Mouse (Mus musculus) retina, postnatal 7 days (tissue): Measurements from ENCODE around the gene Tarbp1.
A peak's percentile ranks its signal among the peaks of the same experiment; 100 is the strongest.
"Not testable (repeated sequence)": the region's sequence is repeated elsewhere in the genome, so short reads cannot be mapped to it uniquely, and the experiment has no call there.

Source experiments
- DNase-seq: peaks from one replicate; pipeline ENCODE4 v3.0.0-alpha.2; 2012; ENCODE audit warnings: low read depth, low spot score

Tarbp1 gene

GRCm38 (mm10) chr8:126494160-126495110 lies 19.6 kb upstream of the Tarbp1 start:
- DNase-seq, result no peak

GRCm38 (mm10) chr8:126482938-126483337 lies 8.1 kb upstream of the Tarbp1 start:
- DNase-seq, result peak; percentile 47

DNA sequence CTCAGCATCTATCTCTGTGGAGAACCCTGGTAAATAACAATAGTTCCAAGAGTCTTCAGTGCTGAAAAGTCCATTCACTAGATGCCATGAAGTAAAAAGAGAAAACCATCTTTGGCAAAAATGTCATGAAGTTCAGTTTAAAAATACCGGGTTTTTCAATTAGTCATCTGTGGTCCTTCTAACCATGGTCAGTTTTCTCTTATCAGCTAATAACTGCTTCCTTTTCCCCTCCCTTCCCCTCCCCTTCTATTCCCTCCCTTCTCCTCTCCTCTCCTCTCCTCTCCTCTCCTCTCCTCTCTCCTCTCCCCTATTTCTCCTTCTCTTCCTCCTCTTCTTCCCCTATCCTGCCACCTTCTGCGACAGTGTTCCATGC lies 7.5 kb upstream of the Tarbp1 start:
- no peak for DNase-seq

DNA sequence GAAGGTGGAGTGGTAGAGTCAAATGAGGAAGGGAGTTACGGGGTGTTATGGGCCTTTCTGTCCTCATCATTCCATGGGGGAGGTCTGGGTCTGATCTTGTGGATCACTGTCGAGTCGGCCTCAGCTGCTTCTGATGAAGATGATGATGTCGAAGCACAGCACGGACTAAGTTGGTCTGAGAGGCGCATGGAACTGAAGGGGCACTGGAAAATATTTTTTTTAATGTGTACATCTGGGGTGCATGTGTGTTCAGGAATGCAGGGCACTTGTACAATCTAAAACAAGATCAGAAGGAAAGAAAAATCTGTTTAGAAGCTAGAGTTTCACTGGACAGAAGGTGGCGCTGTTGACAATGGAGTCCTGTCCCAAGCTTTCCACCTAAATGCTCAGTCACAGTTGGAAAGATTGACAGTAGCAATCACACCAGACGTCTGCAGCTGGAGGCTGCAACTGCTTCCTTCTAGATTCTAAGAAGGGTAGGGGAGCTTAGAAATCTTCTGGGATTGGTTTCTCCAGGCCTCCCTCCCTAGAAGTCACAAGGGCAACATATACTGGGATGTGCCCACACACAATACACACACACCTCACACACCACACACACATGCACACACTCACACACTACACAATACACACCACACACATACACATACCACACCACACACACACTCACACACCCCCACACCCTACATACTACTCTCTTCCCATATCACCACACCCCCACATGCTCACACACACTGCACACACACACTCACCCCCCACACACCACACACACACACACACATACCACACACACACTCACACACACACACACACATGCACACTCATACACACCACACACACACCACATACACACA lies 6.9 kb upstream of the Tarbp1 start:
- peak; percentile 51 for DNase-seq

DNA sequence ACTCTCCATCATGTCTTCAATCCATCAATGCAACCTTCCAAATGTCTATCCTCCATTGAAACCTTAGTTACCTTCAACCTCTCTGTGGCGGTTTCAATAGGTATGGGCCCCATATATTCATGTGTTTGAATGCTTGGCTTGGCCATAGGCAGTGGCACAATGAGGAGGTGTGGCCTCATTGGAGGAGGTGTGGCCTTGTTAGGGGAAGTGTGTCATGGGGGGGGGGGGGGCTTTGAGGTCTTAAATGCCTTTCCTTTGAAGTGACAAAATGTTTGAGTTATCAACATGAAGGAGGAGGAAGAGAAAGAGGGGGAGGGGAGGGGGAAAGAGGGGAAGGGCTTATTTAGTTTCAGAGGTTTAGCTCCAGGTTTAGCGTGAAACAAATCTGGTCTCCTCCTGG lies 5.5 kb upstream of the Tarbp1 start:
- DNase-seq, result no peak

DNA sequence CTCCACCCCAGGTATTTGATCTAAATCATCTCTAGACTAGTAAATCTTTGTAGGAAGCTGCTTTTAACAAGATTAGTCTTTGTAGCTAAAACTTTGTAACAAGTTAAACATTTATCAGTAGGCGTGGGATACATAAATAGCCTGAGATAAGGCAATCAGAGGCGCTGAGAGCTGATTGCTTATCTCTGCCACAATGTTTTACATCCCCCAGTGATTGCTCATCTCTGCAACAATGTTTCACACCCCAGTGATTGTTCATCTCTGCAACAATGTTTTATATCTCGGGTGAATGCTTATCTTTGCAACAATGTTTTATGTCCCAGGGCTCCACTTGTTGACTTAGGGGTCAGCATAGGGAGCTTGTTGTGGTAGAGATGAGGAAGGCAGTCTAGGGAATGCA lies 3.8 kb upstream of the Tarbp1 start:
- DNase-seq, result no peak

DNA sequence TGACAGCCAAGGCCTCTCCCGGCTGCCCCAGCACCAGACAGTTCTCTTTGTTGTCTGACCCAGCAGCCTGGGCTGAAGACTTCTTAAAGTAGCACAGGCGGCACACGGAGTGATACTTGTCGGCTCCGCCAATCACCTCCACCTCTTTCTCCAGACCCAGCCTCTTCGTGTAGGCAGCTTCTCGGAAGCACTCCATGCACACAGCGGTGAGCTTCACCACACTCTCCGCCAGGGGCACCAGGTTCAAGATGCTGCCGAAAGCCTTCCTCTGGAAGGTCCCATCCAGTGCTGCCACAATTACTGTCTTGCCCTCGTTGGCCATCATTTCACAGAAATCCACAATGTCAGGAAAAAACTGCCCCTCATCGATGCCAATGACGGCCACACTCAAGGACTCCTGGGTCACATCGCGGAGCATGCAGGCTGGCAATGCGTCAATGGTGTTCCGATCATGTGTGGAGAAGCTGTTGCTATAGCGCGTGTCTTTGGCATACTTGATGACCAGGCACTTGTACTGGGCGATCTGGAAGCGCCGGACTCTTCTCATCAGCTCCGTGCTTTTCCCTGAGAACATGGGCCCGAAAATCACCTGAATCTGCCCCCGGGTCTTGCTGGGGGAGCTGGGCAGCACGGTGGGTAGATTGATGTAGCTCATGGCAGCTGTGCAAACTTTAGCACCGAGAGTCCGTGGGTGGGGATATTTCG lies 1.4 kb upstream of the Tarbp1 start:
- DNase-seq, result not testable (repeated sequence)

GRCm38 (mm10) chr8:126475738-126476137 lies 873 bp upstream of the Tarbp1 start:
- DNase-seq, result not testable (repeated sequence)

DNA sequence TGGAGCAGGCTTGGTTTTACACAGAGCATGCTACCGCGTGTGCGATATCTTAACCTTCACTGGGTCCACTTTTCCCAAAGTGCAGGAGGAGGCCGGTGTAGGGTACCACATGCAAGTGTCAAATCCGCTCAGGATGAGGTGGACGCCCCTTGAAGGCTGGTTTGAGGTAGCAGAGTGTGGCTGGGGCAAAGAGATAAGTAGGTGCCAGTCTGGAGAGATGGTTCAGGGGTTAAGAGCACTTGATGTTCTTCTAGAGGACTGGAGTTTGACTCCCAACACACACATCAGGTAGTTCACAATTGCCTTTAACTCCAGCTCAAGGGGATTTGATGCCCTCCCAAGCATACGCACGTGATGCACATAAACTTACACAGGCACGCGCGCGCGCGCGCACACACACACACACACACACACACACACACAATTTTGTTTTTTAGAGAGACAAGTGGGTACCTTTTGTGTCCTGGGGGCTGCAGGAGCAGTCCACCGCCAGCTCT lies 1.0 kb downstream of the Tarbp1 start:
- DNase-seq, result no peak

DNA sequence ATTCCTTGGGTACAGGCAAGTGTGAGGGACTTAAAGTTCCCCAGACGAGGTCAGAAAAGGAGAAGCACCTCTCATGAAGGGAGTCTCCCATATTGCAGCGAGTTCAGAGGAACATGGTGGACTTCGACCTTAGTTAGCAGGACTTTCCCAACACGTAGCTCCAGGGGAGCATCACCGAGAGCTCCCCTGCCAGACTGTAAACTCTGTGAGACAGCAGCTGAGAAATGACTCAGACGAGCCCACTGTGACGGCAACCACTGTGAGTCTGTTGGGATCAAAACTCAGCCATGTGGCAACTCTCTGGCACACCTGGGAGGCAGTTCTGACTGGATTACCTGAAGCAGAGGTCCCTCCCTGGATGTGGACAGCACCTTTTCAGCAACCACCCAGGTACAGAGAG lies 10.8 kb downstream of the Tarbp1 start:
- DNase-seq, result no peak

DNA sequence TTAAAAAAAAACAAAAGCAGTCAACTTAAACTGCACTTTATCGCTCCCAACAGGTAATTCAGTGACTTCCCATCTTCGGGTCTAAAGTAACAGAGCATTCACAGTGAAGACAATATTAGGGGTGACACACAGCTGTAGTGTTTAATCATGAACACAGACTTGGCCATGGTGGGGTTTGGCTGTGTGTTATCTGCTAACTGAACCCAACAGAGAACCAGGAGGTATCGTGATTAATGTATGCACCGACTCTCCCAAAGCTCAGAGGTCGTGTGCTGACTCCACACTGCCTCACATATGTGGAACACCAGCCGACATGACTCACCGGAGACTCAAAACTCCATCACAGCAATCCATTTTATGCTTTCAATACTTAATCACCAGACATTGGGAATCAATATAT lies 13.1 kb downstream of the Tarbp1 start:
- DNase-seq, result no peak

- no peak for DNase-seq
These were observed 14.6 kb downstream of the Tarbp1 start for GRCm38 (mm10) chr8:126460274-126460673.

- DNase-seq, result no peak
These were observed 19.5 kb downstream of the Tarbp1 start for GRCm38 (mm10) chr8:126455383-126455782.

GRCm38 (mm10) chr8:126451158-126451557 lies 23.7 kb downstream of the Tarbp1 start:
- no peak for DNase-seq

GRCm38 (mm10) chr8:126438937-126439336 lies 35.9 kb downstream of the Tarbp1 start:
- no peak for DNase-seq

GRCm38 (mm10) chr8:126433827-126434226 lies 41.0 kb downstream of the Tarbp1 start:
- no peak for DNase-seq

- no peak for DNase-seq
These were observed 45.2 kb downstream of the Tarbp1 start for GRCm38 (mm10) chr8:126429635-126430034.

DNA sequence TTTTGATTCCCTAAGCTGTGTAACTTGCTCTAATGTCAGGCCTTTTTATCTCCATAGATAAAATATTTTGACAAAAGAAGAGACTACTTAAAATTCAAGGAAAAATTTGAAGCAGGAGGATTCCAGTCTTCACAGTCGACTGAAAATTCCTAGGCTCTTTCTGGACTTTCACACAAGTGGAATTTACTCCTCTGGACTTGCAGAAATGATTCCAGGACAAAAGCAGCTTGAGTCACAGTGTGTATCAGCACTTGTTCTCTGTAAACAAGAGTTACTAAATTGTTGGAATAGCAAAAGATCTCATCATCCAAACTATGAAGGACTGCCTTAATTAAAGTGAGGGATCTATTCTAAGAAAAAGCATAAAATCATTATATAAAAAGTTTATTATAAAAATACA lies 49.9 kb downstream of the Tarbp1 start:
- DNase-seq, result no peak

- DNase-seq, result no peak
These were observed 50.7 kb downstream of the Tarbp1 start for GRCm38 (mm10) chr8:126424163-126424562.

GRCm38 (mm10) chr8:126422920-126423300 lies 52.0 kb downstream of the Tarbp1 start:
- DNase-seq, result peak; percentile 13

- peak; percentile 94 for DNase-seq
These were observed 52.5 kb downstream of the Tarbp1 start, which contains the start of gene Coa6 for GRCm38 (mm10) chr8:126422174-126422919. Gene Coa6 (plus strand): TSS chr8:126422515.
